Comparison of ENCODE assay signal across 8 mouse cellular contexts in genomic region chr1:172207111-172207584, GRCm38 (mm10). TPM values are rescaled to one million over a fixed set of nuclear protein-coding genes. Genes with fewer than 3 reads are reported as not detected.
DNase-seq lines count a peak whose midpoint lies in the region; ATAC-seq and TF ChIP-seq lines count a peak whose summit lies in the region.

No protein-coding gene starts in this region.

- peak; percentile 33 to 47 for DNase-seq in frontal cortex, postnatal 36 days (ENCODE audit: low spot score in 2 of 2)
- no peak for DNase-seq in frontal cortex, postnatal 10 days (ENCODE audit: low spot score in 2 of 2)
- DNase-seq in right cerebral cortex, postnatal 25 days = peak; percentile 38
- DNase-seq in right cerebral cortex, postnatal 36 days (ENCODE audit: low spot score in 2 of 2) = no peak
- no peak for DNase-seq in hindbrain, embryonic 11.5 days (ENCODE audit: low spot score)
- no peak for DNase-seq in liver, postnatal 0 days
- no peak for DNase-seq in adrenal gland, postnatal 4 days (ENCODE audit: low spot score in 2 of 2)
- DNase-seq in embryo, embryonic 10.5 days (ENCODE audit: low spot score) = no peak

- H3K9ac ChIP-seq in hindbrain, embryonic 11.5 days (ENCODE audit: low read depth, low read length) = no peak overlapping the region; the same call in 1 of the 2 replicates
- H3K9ac ChIP-seq in liver, postnatal 0 days (replicated peaks) = no peak overlapping the region

- H3K4me1 ChIP-seq in hindbrain, embryonic 11.5 days (replicated peaks; ENCODE audit: control insufficient read depth, insufficient read depth, low read length) = peaks cover 24% of the 10 kb centered on the region
- peaks cover 15% of the 10 kb centered on the region for H3K4me1 ChIP-seq in liver, postnatal 0 days (ENCODE audit: insufficient read depth)

- H3K36me3 ChIP-seq in hindbrain, embryonic 11.5 days (ENCODE audit: control insufficient read depth, insufficient read depth, low read length) = no peaks in the 10 kb centered on the region
- H3K36me3 ChIP-seq in liver, postnatal 0 days (replicated peaks; ENCODE audit: insufficient read depth, low read length) = no peaks in the 10 kb centered on the region

- peak overlapping the region; percentile 47; the same call in 1 of the 2 replicates for H3K4me2 ChIP-seq in hindbrain, embryonic 11.5 days (replicated peaks; ENCODE audit: low read depth, low read length)
- H3K4me2 ChIP-seq in liver, postnatal 0 days (ENCODE audit: low read depth, low read length) = peak overlapping the region; percentile 80

- no peak for ATAC-seq in hindbrain, embryonic 11.5 days (ENCODE audit: low FRiP score)
- ATAC-seq in liver, postnatal 0 days = no peak

- WGBS in hindbrain, embryonic 11.5 days = 22% methylated on average over 7 of the region's 7 CpGs
- 31% methylated on average over 7 of the region's 7 CpGs for WGBS in liver, postnatal 0 days (ENCODE audit: insufficient replicate concordance)

- TF ChIP-seq CTCF in liver, postnatal 0 days (IDR thresholded peaks at IDR 0.05; ENCODE audit: low read depth) = no peak

- H3K27me3 ChIP-seq in hindbrain, embryonic 11.5 days (ENCODE audit: control insufficient read depth, insufficient read depth, low read length) = no peaks in the 10 kb centered on the region
- H3K27me3 ChIP-seq in liver, postnatal 0 days (ENCODE audit: insufficient read depth, low read length) = no peaks in the 10 kb centered on the region

- no peaks in the 10 kb centered on the region for H3K9me3 ChIP-seq in hindbrain, embryonic 11.5 days (ENCODE audit: control insufficient read depth, low read length)
- H3K9me3 ChIP-seq in liver, postnatal 0 days (ENCODE audit: low read length) = no peaks in the 10 kb centered on the region

- H3K4me3 ChIP-seq in hindbrain, embryonic 11.5 days (ENCODE audit: low read depth, low read length) = peak overlapping the region; percentile 84; the same call in 1 of the 2 replicates
- peak overlapping the region; percentile 55; the same call in 1 of the 2 replicates for H3K4me3 ChIP-seq in liver, postnatal 0 days (ENCODE audit: low read depth, low read length)

- H3K27ac ChIP-seq in hindbrain, embryonic 11.5 days (ENCODE audit: low read depth, low read length) = peak overlapping the region; percentile 94
- 0 out of 2 replicates have a peak overlapping the region, but pooled peaks have one; percentile 64 for H3K27ac ChIP-seq in liver, postnatal 0 days (ENCODE audit: low read depth)

- no peak for TF ChIP-seq EP300 in liver, postnatal 0 days (IDR thresholded peaks at IDR 0.05; ENCODE audit: low read depth)

RNA-seq across cellular contexts. Expression of gene Pea15a, which starts 0.5 kb away (rescaled TPM):
- polyA plus RNA-seq in hindbrain, embryonic 11.5 days (2014; fragmentation: Nextera tagmentation; extraction: Ambion mirVana) = 283 and 321 TPM in 2 replicates
- 14.1 and 14.5 TPM in 2 replicates for polyA plus RNA-seq in liver, postnatal 0 days (2015; fragmentation: Nextera tagmentation; extraction: Ambion mirVana)
- 10 to 100 TPM; 92.5 to 94.7 TPM for total RNA-seq in adrenal gland, postnatal 4 days (2021)

RNA-seq across cellular contexts. Expression of gene Casq1, which starts 12.5 kb away (rescaled TPM):
- polyA plus RNA-seq in hindbrain, embryonic 11.5 days (2014; fragmentation: Nextera tagmentation; extraction: Ambion mirVana) = 1.4 and 2.5 TPM in 2 replicates
- 0.61 and 9.1 TPM in 2 replicates for polyA plus RNA-seq in liver, postnatal 0 days (2015; fragmentation: Nextera tagmentation; extraction: Ambion mirVana)
- total RNA-seq in adrenal gland, postnatal 4 days (2021) = 10 to 100 TPM; 15.7 to 51.9 TPM

RNA-seq across cellular contexts. Expression of gene Atp1a4, which starts 51.1 kb away (rescaled TPM):
- polyA plus RNA-seq in hindbrain, embryonic 11.5 days (2014; fragmentation: Nextera tagmentation; extraction: Ambion mirVana) = 0.06 TPM in 1 of 2 replicates, not detected in the other
- polyA plus RNA-seq in liver, postnatal 0 days (2015; fragmentation: Nextera tagmentation; extraction: Ambion mirVana) = 0.04 and 0.08 TPM in 2 replicates
- under 1 TPM; 0.39 to 0.45 TPM for total RNA-seq in adrenal gland, postnatal 4 days (2021)

RNA-seq across cellular contexts. Expression of gene Igsf8, which starts 54.3 kb away (rescaled TPM):
- 123 and 136 TPM in 2 replicates for polyA plus RNA-seq in hindbrain, embryonic 11.5 days (2014; fragmentation: Nextera tagmentation; extraction: Ambion mirVana)
- 12.8 and 13.1 TPM in 2 replicates for polyA plus RNA-seq in liver, postnatal 0 days (2015; fragmentation: Nextera tagmentation; extraction: Ambion mirVana)
- 10 to 100 TPM; 45.3 to 55.6 TPM for total RNA-seq in adrenal gland, postnatal 4 days (2021)

RNA-seq across cellular contexts. Expression of gene Dcaf8, which starts 59.3 kb away (rescaled TPM):
- 87.8 and 96.0 TPM in 2 replicates for polyA plus RNA-seq in hindbrain, embryonic 11.5 days (2014; fragmentation: Nextera tagmentation; extraction: Ambion mirVana)
- polyA plus RNA-seq in liver, postnatal 0 days (2015; fragmentation: Nextera tagmentation; extraction: Ambion mirVana) = 43.0 and 48.3 TPM in 2 replicates
- 100 to 1,000 TPM; 177 to 181 TPM for total RNA-seq in adrenal gland, postnatal 4 days (2021)

Comparison
In these comparisons a context has a peak if more than half of its experiments do, and no peak if none do; other contexts are left out.
1. DNase-seq: peak in frontal cortex, postnatal 36 days (2 of 2) and right cerebral cortex, postnatal 25 days (single experiment); none in frontal cortex, postnatal 10 days (0 of 2), right cerebral cortex, postnatal 36 days (0 of 2), hindbrain, embryonic 11.5 days (single experiment), liver, postnatal 0 days (single experiment), adrenal gland, postnatal 4 days (0 of 2) and embryo, embryonic 10.5 days (single experiment).
2. RNA of gene Pea15a, which starts 0.5 kb away (polyA plus RNA-seq): 283 to 321 TPM in hindbrain, embryonic 11.5 days; 14.1 to 14.5 TPM in liver, postnatal 0 days; every median in the first group is over 10 times any median in the second.